In the genomic region with DNA sequence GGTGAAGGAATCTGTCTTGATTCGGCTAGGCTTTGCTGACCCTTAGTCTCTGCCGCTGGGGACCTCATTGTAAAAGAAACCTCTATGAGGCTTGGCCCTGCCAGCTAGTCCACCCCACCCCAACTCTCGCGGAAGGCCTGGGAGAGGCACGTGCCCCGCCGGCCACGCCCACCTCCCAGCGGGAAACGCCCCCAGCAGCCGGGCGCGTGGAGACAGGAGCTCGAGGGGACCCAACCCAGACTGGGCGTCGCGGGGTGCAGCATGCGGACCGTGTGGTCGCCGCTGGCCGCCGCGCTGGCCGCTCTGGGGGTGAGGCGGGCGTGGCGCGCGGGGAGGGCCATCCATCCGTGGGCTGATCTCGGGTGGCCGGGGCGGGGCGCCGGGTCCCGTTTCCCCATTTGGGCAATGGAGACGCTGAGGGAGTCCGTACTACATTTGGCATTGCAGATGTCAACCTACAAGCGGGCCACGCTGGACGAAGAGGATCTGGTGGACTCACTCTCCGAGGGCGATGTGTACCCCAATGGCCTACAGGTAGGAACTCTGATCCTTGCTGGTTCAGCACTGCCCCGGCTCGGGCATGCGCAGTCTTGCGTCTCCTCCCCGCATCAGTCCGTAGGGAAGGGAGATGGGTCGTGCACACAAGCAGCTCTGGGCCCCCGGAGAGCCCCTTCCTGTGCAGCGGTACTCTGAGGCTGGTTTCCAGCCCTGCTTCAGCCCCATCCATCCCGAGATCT, we compare ENCODE assay signal across 7 mouse cellular contexts. TPM values are rescaled to one million over a fixed set of nuclear protein-coding genes. Genes with fewer than 3 reads are reported as not detected.
DNase-seq lines count a peak whose midpoint lies in the region; ATAC-seq and TF ChIP-seq lines count a peak whose summit lies in the region.

No protein-coding gene starts in this region.

- H3K4me3 ChIP-seq in cortical plate, adult 2 months (ENCODE audit: insufficient read depth, low read length) = peak overlapping the region; percentile 33
- H3K4me3 ChIP-seq in liver, embryonic 11.5 days (ENCODE audit: low read depth, low read length) = peak overlapping the region; percentile 46
- H3K4me3 ChIP-seq in midbrain, postnatal 0 days (ENCODE audit: low read depth, low read length) = peak overlapping the region; percentile 51
- H3K4me3 ChIP-seq in stomach, embryonic 14.5 days (ENCODE audit: low read depth, low read length) = peak overlapping the region; percentile 50

- H3K27ac ChIP-seq in cortical plate, adult 2 months (ENCODE audit: insufficient read depth, low read length) = no peak overlapping the region
- H3K27ac ChIP-seq in liver, embryonic 11.5 days (ENCODE audit: low read depth, low read length) = no peak overlapping the region
- no peak overlapping the region for H3K27ac ChIP-seq in midbrain, postnatal 0 days (ENCODE audit: low read depth, low read length)
- no peak overlapping the region for H3K27ac ChIP-seq in stomach, embryonic 14.5 days (ENCODE audit: low read length)

- H3K9me3 ChIP-seq in liver, embryonic 11.5 days (ENCODE audit: control insufficient read depth, low read length) = no peaks in the 10 kb centered on the region
- H3K9me3 ChIP-seq in midbrain, postnatal 0 days (ENCODE audit: low read length) = no peaks in the 10 kb centered on the region
- H3K9me3 ChIP-seq in stomach, embryonic 14.5 days (ENCODE audit: control insufficient read depth, low read depth, low read length) = no peaks in the 10 kb centered on the region

- no peaks in the 10 kb centered on the region for H3K4me1 ChIP-seq in cortical plate, adult 2 months (ENCODE audit: control insufficient read depth, insufficient read depth, low read length)
- peaks cover 38% of the 10 kb centered on the region for H3K4me1 ChIP-seq in liver, embryonic 11.5 days (replicated peaks; ENCODE audit: control insufficient read depth, insufficient read depth, low read length)
- H3K4me1 ChIP-seq in midbrain, postnatal 0 days (ENCODE audit: insufficient read depth, low read length) = peaks cover 6% of the 10 kb centered on the region; the same call in 1 of the 2 replicates
- H3K4me1 ChIP-seq in stomach, embryonic 14.5 days (ENCODE audit: control insufficient read depth, insufficient read depth, low read length) = peaks cover 35% of the 10 kb centered on the region

- no peak for TF ChIP-seq CTCF in cortical plate, adult 2 months (IDR thresholded peaks at IDR 0.05; ENCODE audit: extremely low read depth, insufficient read depth, low read length)
- no peak for TF ChIP-seq CTCF in midbrain, postnatal 0 days (IDR thresholded peaks at IDR 0.05)

- no peaks in the 10 kb centered on the region for H3K36me3 ChIP-seq in liver, embryonic 11.5 days (ENCODE audit: control insufficient read depth, insufficient read depth, low read length)
- no peaks in the 10 kb centered on the region for H3K36me3 ChIP-seq in midbrain, postnatal 0 days (ENCODE audit: insufficient read depth, low read length)
- no peaks in the 10 kb centered on the region for H3K36me3 ChIP-seq in stomach, embryonic 14.5 days (ENCODE audit: control insufficient read depth, insufficient read depth, low read length)

- H3K27me3 ChIP-seq in liver, embryonic 11.5 days (replicated peaks; ENCODE audit: control insufficient read depth, insufficient read depth, low read length) = no peaks in the 10 kb centered on the region
- H3K27me3 ChIP-seq in midbrain, postnatal 0 days (ENCODE audit: insufficient read depth, low read length) = no peaks in the 10 kb centered on the region
- H3K27me3 ChIP-seq in stomach, embryonic 14.5 days (ENCODE audit: control insufficient read depth, insufficient read depth, low read length) = no peaks in the 10 kb centered on the region

- TF ChIP-seq POLR2A in cortical plate, adult 2 months (IDR thresholded peaks at IDR 0.05; ENCODE audit: extremely low read depth, insufficient read depth, low read length) = no peak

- peak overlapping the region; percentile 57 for H3K9ac ChIP-seq in liver, embryonic 11.5 days (ENCODE audit: low read depth, low read length)
- peak overlapping the region; percentile 73 for H3K9ac ChIP-seq in midbrain, postnatal 0 days (replicated peaks; ENCODE audit: low read length, poor library complexity, severe bottlenecking)
- H3K9ac ChIP-seq in stomach, embryonic 14.5 days (replicated peaks; ENCODE audit: low read depth, low read length) = peak overlapping the region; percentile 46

- DNase-seq in gastrocnemius, postnatal 25 days = peak; percentile 84
- peak; percentile 65 for DNase-seq in induced T-regulatory cell, adult 2 months (ENCODE audit: low read depth)
- DNase-seq in liver, embryonic 11.5 days (ENCODE audit: low spot score) = peak; percentile 82
- peak; percentile 73 for DNase-seq in midbrain, postnatal 0 days (ENCODE audit: low spot score)

- WGBS in liver, embryonic 11.5 days = 2% methylated on average over 50 of the region's 54 CpGs
- WGBS in midbrain, postnatal 0 days = 3% methylated on average over 40 of the region's 54 CpGs
- WGBS in stomach, embryonic 14.5 days = under 1% methylated on average over 54 of the region's 54 CpGs

- H3K4me2 ChIP-seq in liver, embryonic 11.5 days = peak overlapping the region; percentile 79
- H3K4me2 ChIP-seq in midbrain, postnatal 0 days (ENCODE audit: low read depth, low read length, poor library complexity, severe bottlenecking) = peak overlapping the region; percentile 83
- H3K4me2 ChIP-seq in stomach, embryonic 14.5 days (replicated peaks; ENCODE audit: low read depth, low read length) = peak overlapping the region; percentile 95

- ATAC-seq in activated CD4-positive, CD25-positive, alpha-beta regulatory T cell, adult 4 months = peak; percentile 61
- peak; percentile 82 for ATAC-seq in liver, embryonic 11.5 days (replicated peaks; ENCODE audit: low FRiP score)
- peak; percentile 77 for ATAC-seq in midbrain, postnatal 0 days (ENCODE audit: low FRiP score)
- peak; percentile 83 for ATAC-seq in stomach, embryonic 14.5 days (ENCODE audit: insufficient number of reproducible peaks, insufficient read depth, low FRiP score, low read depth)

RNA-seq across cellular contexts. Expression of a gene that starts 51.5 kb away (rescaled TPM):
- polyA plus RNA-seq in activated CD4-positive, CD25-positive, alpha-beta regulatory T cell, adult 4 months (2017; shearing (Covaris generic)) = 10 to 100 TPM; 17.2 to 18.6 TPM
- polyA plus RNA-seq in cortical plate, adult 2 months (2012; rRNA removed) = 29.8 and 38.2 TPM in 2 replicates
- 10 to 100 TPM; 47.6 to 54.2 TPM for total RNA-seq in gastrocnemius, postnatal 25 days (2021)
- 51.9 and 61.4 TPM in 2 replicates for polyA plus RNA-seq in liver, embryonic 11.5 days (2014; fragmentation: Nextera tagmentation; extraction: Ambion mirVana)
- total RNA-seq in midbrain, postnatal 0 days (2014; rRNA removed) = 36.3 and 51.9 TPM in 2 replicates
- 23.2 and 23.7 TPM in 2 replicates for polyA plus RNA-seq in midbrain, postnatal 0 days (2015; fragmentation: Nextera tagmentation; extraction: Ambion mirVana)
- 80.6 and 83.2 TPM in 2 replicates for polyA plus RNA-seq in stomach, embryonic 14.5 days (2014; fragmentation: Nextera tagmentation; extraction: Ambion mirVana)
